Mouse (Mus musculus) hindbrain, embryonic 14.5 days (tissue): ENCODE results near the gene Boll. TPM values are rescaled to one million over a fixed set of nuclear protein-coding genes. Genes with fewer than 3 reads are reported as not detected.
A peak's percentile ranks its signal among the peaks of the same experiment; 100 is the strongest.
"Not testable (repeated sequence)": the region's sequence is repeated elsewhere in the genome, so short reads cannot be mapped to it uniquely, and the experiment has no call there.

ENCODE experiments used
- ATAC-seq: fragments of 200-750 bp; cut with Nextera tagmentation; 2 replicates; pipeline ENCODE4 v1.8.0; 2017; ENCODE audit warnings: moderate number of reproducible peaks, mild to moderate bottlenecking, moderate TSS enrichment, moderate library complexity; ENCODE audit not compliant: low FRiP score
- DNase-seq: peaks from one replicate; pipeline ENCODE4 v3.0.0-alpha.2; 2015; ENCODE audit warnings: low spot score
- H3K27ac ChIP-seq: fragments of 300-500 bp; sonication (generic); 2 replicates; pipeline ENCODE4 v1.5.1; 2014; ENCODE audit warnings: mild to moderate bottlenecking, moderate library complexity
- H3K27me3 ChIP-seq: fragments of 300-500 bp; sonication (generic); 2 replicates; pipeline ENCODE4 v1.6.1; 2014; ENCODE audit warnings: mild to moderate bottlenecking, low read length, mixed read lengths; ENCODE audit not compliant: control insufficient read depth, insufficient read depth
- H3K36me3 ChIP-seq: fragments of 300-500 bp; sonication (generic); replicated peaks from 2 replicates; pipeline ENCODE4 v1.6.1; 2014; ENCODE audit not compliant: control insufficient read depth, insufficient read depth
- H3K4me1 ChIP-seq: fragments of 300-500 bp; sonication (generic); replicated peaks from 2 replicates; pipeline ENCODE4 v1.6.1; 2014; ENCODE audit warnings: antibody characterized with exemption, low read length, mixed read lengths; ENCODE audit not compliant: control insufficient read depth, insufficient read depth
- H3K4me2 ChIP-seq: fragments of 300-500 bp; sonication (generic); replicated peaks from 2 replicates; pipeline ENCODE4 v1.6.1; 2014; ENCODE audit warnings: mild to moderate bottlenecking, moderate library complexity
- H3K4me3 ChIP-seq: fragments of 300-500 bp; sonication (generic); replicated peaks from 2 replicates; pipeline ENCODE4 v1.5.1; 2014; ENCODE audit warnings: mild to moderate bottlenecking, low read length
- H3K9ac ChIP-seq: fragments of 300-500 bp; sonication (generic); 2 replicates; pipeline ENCODE4 v1.6.1; 2014
- H3K9me3 ChIP-seq: fragments of 300-500 bp; sonication (generic); 2 replicates; pipeline ENCODE4 v1.6.1; 2016; ENCODE audit warnings: low read length; ENCODE audit not compliant: control insufficient read depth
- WGBS: fragments of 180-500 bp; shearing (Covaris S2); extraction: QIAGEN DNeasy Blood & Tissue Kit; methylation state at CpG from one replicate; pipeline ENCODE4 v1.1.7; 2014; 5-methylcytosine and 5-hydroxymethylcytosine counted together
- polyA plus RNA-seq: library from polyadenylated mRNA; unstranded; fragments of >200 nt; fragmentation: Nextera tagmentation; extraction: Ambion mirVana; gene quantifications from 2 replicates; pipeline ENCODE4 v1.2.1, GENCODE M21; 2014

Gene Boll
- polyA plus RNA-seq, 1 experiment from 2014 or later, result 0.32 TPM

DNA sequence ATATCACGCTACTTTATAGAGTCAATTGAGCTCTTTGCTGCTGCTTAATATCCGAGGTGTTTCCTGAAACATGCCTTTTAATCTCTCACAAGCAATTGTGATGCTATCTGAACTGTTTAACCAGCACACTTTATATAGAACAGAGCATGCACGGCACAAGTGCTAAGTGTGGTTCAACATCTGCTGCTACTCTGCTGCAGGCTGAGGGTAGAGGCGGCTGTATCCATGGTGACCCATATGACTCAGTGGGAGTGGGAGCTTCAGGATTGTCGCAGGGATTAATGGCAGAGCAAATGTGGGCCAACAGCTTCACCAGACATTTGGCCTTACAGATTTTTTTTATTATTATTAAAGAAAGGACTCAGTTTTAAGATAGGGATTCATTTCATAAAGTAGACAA, 36.6 kb upstream of the Boll start:
- Histone ChIP-seq H3K4me2 (no peak overlapping the region), H3K27ac (no peak overlapping the region), H3K4me3 (no peak overlapping the region), H3K9me3 (no peaks in the 10 kb centered on the region), H3K9ac (no peak overlapping the region), H3K27me3 (0 out of 2 replicates have a peak, but pooled peaks cover 7% of the 10 kb centered on the region), H3K36me3 (no peaks in the 10 kb centered on the region), H3K4me1 (peaks cover 3% of the 10 kb centered on the region)
- ATAC-seq (peak; percentile 60; the same call in 1 of the 2 replicates), DNase-seq (no peak)
- WGBS, result 39% methylated on average over 5 of the region's 5 CpGs

- Histone ChIP-seq H3K9me3 (no peaks in the 10 kb centered on the region), H3K9ac (no peak overlapping the region), H3K27ac (no peak overlapping the region), H3K4me3 (no peak overlapping the region), H3K4me1 (no peaks in the 10 kb centered on the region), H3K36me3 (no peaks in the 10 kb centered on the region), H3K4me2 (no peak overlapping the region), H3K27me3 (no peaks in the 10 kb centered on the region)
- ATAC-seq, result peak; percentile 83; the same call in 1 of the 2 replicates
- 12% methylated on average over 9 of the region's 9 CpGs for WGBS
- peak; percentile 78 for DNase-seq
Measured at GRCm38 (mm10) chr1:55383114-55383773, 20.0 kb upstream of the Boll start.

DNA sequence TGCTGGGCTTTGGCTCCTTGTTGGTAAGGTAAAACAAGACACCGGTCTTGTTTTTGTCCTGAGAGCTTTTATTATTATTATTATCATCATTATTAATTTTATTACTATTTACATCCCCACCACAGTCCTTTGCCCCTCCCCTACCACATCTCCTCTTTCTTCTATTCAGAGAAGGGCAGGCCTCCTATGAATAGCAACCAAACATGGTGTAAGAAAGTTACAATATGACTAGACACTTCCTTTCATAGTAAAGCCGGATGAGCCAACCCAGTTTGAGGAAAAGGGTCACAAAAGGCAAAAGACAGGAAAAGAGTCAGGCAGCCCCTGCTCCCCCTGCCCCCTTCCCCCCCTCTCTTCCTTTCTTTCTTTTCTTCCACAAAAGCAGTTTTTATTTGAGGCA, 17.3 kb upstream of the Boll start:
- H3K27me3 ChIP-seq, result no peaks in the 10 kb centered on the region
- H3K36me3 ChIP-seq, result no peaks in the 10 kb centered on the region
- 72% methylated on average over 2 of the region's 2 CpGs for WGBS
- H3K4me2 ChIP-seq, result no peak overlapping the region
- DNase-seq, result no peak
- H3K4me3 ChIP-seq, result no peak overlapping the region
- no peak overlapping the region for H3K9ac ChIP-seq
- H3K27ac ChIP-seq, result no peak overlapping the region
- ATAC-seq, result no peak
- H3K4me1 ChIP-seq, result no peaks in the 10 kb centered on the region
- H3K9me3 ChIP-seq, result no peaks in the 10 kb centered on the region

DNA sequence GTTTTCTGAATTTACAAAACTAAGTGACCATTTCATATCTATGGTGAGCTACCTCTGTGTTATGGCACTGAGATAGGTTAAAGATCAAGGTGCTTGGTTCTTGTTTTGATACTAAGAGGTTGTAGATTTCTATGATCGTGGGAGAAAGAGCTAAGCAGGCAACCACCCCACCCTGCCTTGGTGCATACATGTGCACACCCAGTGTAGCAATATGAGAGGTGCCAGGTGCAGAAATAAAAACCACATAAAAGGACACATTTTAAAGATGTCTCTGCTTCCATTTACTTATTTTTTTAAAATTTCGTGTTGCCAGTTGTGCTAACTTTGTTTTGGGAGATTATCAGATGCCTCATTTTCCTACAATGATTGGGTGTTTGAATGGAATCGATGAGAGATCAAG, 9.4 kb upstream of the Boll start:
- Histone ChIP-seq H3K36me3 (no peaks in the 10 kb centered on the region), H3K9ac (no peak overlapping the region), H3K4me2 (no peak overlapping the region), H3K27me3 (no peaks in the 10 kb centered on the region), H3K27ac (no peak overlapping the region), H3K9me3 (no peaks in the 10 kb centered on the region), H3K4me3 (no peak overlapping the region), H3K4me1 (no peaks in the 10 kb centered on the region)
- DNase-seq (no peak), ATAC-seq (no peak)
- 89% methylated on average over 3 of the region's 3 CpGs for WGBS

DNA sequence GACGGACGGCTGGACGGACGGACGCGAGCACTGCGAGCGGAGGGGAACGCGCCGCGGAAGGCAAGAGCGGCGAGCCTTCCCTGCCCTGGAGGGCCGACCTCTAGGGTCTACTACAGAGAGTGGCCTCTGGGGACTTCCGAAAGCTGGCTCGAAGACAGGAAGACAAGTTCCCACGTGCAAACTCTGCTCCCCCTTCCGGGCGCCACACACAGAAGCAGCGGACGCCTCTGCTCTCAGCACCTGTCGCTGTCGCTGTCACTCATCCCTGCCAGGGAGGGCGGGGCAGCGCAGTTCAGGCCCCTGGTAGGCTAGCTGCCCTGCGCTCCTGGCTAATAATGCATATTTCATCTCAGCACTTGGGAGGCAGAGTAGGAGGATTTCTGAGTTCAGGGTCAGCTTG, 317 bp upstream of the Boll start:
- H3K4me3 ChIP-seq, result peak overlapping the region; percentile 51
- peak; percentile 90 for ATAC-seq
- 2% methylated on average over 25 of the region's 27 CpGs for WGBS
- H3K36me3 ChIP-seq, result no peaks in the 10 kb centered on the region
- H3K27me3 ChIP-seq, result peaks cover 29% of the 10 kb centered on the region
- H3K9ac ChIP-seq, result peak overlapping the region; percentile 40; the same call in 1 of the 2 replicates
- peak overlapping the region; percentile 63 for H3K4me2 ChIP-seq
- peak; percentile 31 for DNase-seq
- H3K9me3 ChIP-seq, result peaks cover 5% of the 10 kb centered on the region
- no peak overlapping the region for H3K27ac ChIP-seq
- H3K4me1 ChIP-seq, result 0 out of 2 replicates have a peak, but pooled peaks cover 6% of the 10 kb centered on the region

DNA sequence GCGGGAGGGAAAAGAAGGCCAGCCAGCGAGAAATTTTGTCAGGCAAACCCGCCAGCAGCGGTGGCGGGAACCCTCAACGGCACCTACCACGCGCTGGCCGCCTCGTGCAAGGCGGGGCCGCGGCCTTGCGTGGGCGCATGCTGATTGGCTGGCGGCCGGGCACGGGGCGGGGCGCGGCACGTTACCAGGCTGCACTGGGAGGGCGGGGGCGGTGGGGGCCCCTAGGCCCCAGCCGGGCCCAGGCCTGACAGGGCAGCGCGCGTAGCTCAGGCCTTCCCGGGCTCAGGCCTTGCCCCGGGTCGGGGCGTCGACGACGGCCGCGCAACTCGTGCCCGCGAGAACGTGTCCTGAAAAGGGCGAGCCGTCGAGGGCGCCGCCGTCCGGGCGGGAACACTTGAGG, 635 bp downstream of the Boll start:
- H3K27ac ChIP-seq, result no peak overlapping the region
- peak overlapping the region; percentile 51 for H3K4me3 ChIP-seq
- H3K27me3 ChIP-seq, result peaks cover 29% of the 10 kb centered on the region
- H3K9me3 ChIP-seq, result peaks cover 5% of the 10 kb centered on the region
- H3K9ac ChIP-seq, result no peak overlapping the region
- ATAC-seq (peak; percentile 59), DNase-seq (no peak)
- H3K4me1 ChIP-seq, result 0 out of 2 replicates have a peak, but pooled peaks cover 6% of the 10 kb centered on the region
- WGBS, result 52% methylated on average over 47 of the region's 49 CpGs
- H3K36me3 ChIP-seq, result no peaks in the 10 kb centered on the region
- peak overlapping the region; percentile 63; the same call in 1 of the 2 replicates for H3K4me2 ChIP-seq

GRCm38 (mm10) chr1:55351914-55352313, 11.4 kb downstream of the Boll start:
- not testable (repeated sequence) for ATAC-seq, H3K36me3 ChIP-seq
- WGBS, result 69% methylated on average over 2 of the region's 2 CpGs

GRCm38 (mm10) chr1:55325496-55325895, 37.8 kb downstream of the Boll start:
- 88% methylated on average over 5 of the region's 5 CpGs for WGBS

More at GRCm38 (mm10) chr1:55351914-55352313, 11.4 kb downstream of the Boll start:
- not testable (repeated sequence) for H3K27me3 ChIP-seq, H3K4me3 ChIP-seq, H3K9ac ChIP-seq, DNase-seq, H3K4me1 ChIP-seq, H3K27ac ChIP-seq, H3K9me3 ChIP-seq, H3K4me2 ChIP-seq

DNA sequence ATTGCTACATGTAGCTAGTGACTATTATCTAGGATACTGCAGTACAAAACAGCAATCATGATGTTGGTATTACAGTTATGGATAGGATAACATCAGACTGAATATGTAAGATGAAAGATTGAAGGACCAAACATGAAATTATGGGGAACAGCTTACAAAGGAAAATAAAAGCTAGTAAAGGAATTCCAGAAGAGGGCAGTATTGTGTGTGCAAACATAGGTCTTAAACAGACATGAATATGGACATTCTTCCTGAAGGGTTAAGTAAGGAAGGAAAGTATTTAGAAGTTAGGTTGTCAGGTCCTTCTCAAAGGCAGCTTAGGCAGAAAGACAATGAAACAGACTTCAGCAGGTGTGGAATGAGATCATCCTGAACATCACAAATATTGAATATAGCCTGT, 62.2 kb downstream of the Boll start:
- no peak overlapping the region for H3K9ac ChIP-seq
- no peak overlapping the region for H3K4me3 ChIP-seq
- no peaks in the 10 kb centered on the region for H3K36me3 ChIP-seq
- ATAC-seq (no peak), DNase-seq (peak; percentile 26)
- no peaks in the 10 kb centered on the region for H3K27me3 ChIP-seq
- no peak overlapping the region for H3K27ac ChIP-seq
- no peak overlapping the region for H3K4me2 ChIP-seq
- no peaks in the 10 kb centered on the region for H3K4me1 ChIP-seq
- H3K9me3 ChIP-seq, result no peaks in the 10 kb centered on the region

More at GRCm38 (mm10) chr1:55325496-55325895, 37.8 kb downstream of the Boll start:
- not testable (repeated sequence) for H3K36me3 ChIP-seq, H3K4me3 ChIP-seq, ATAC-seq, H3K27ac ChIP-seq, H3K4me2 ChIP-seq, H3K9ac ChIP-seq, H3K4me1 ChIP-seq, H3K27me3 ChIP-seq, H3K9me3 ChIP-seq, DNase-seq
